Mouse (Mus musculus) forelimb bud, embryonic 11.5 days (tissue): Measurements from ENCODE around the gene Cops2.

Source experiments
- DNase-seq: peaks from one replicate; pipeline ENCODE4 v3.0.0-alpha.2; 2012; ENCODE audit warnings: low read depth, low spot score

Gene Cops2

GRCm38 (mm10) chr2:125781978-125782718, 76.8 kb downstream of the Cops2 start:
- no peak for DNase-seq

GRCm38 (mm10) chr2:125781006-125781405, 77.9 kb downstream of the Cops2 start:
- DNase-seq = no peak
